Mouse (Mus musculus): ENCODE results near the gene Il3ra.

Gene Il3ra

GRCm38 (mm10) chr14:14354511-14355359 is 8.7 kb downstream of the Il3ra start:
- no peak for DNase-seq (ENCODE audit: low read depth, low spot score)

- no peak for DNase-seq (ENCODE audit: low read depth, low spot score)
Measured at GRCm38 (mm10) chr14:14355360-14355646, 9.2 kb downstream of the Il3ra start.

GRCm38 (mm10) chr14:14395535-14395934 is 49.5 kb downstream of the Il3ra start:
- no peak for DNase-seq (ENCODE audit: low read depth, low spot score)

- no peak for DNase-seq (ENCODE audit: low read depth, low spot score)
Measured at GRCm38 (mm10) chr14:14400998-14401397, 54.9 kb downstream of the Il3ra start, which contains the start of gene Olfr721-ps1. TSS of gene Olfr721-ps1 (plus strand) at chr14:14401298.
